Comparison of ENCODE assay signal across 8 mouse cellular contexts in the genomic region with DNA sequence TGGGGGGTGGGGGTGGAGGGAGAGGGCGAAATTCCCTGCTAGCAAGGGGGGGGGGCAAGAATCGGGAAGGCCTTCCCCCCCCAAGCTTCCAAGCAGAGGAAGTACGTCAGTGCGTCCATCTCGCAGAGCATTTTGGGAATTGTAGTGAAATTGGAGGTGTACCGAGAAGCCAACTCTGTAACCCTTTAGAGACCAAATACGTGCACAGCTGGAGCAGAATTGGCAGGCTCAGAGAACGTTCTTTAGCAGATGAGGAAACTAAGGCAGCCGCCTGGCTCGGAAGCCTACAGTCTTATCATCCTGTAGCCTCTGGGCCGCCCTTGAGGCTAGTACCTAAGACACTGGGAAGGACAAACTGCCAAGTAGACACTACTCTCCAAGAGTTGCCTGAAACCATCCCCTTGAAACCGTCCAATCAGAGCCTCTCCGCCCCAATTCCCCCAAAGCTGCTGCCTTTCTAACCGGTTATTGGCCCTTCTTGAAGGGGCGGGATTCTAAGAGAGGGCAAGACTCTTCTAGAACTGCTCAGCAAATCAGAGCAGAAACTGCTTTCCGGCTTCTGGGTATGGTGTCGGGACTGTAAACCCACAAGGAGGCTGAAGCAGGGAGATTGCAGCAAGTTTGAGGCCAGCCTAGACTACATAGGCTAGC. TPM values are rescaled to one million over a fixed set of nuclear protein-coding genes. Genes with fewer than 3 reads are reported as not detected.
A peak's percentile ranks its signal among the peaks of the same experiment; 100 is the strongest.
DNase-seq lines count a peak whose midpoint lies in the region; ATAC-seq and TF ChIP-seq lines count a peak whose summit lies in the region.

No protein-coding gene starts in this region.

- H3K36me3 ChIP-seq in forebrain, embryonic 15.5 days = peaks cover 23% of the 10 kb centered on the region

- H3K9me3 ChIP-seq in forebrain, embryonic 15.5 days = no peaks in the 10 kb centered on the region

- peak overlapping the region; percentile 55 for H3K27ac ChIP-seq in forebrain, embryonic 15.5 days (replicated peaks)

- intact Hi-C loops in heart, postnatal 14 days (cut with DNase I) = no loop called here

- H3K27me3 ChIP-seq in forebrain, embryonic 15.5 days = no peaks in the 10 kb centered on the region

- peak overlapping the region; percentile 41 for H3K4me3 ChIP-seq in forebrain, embryonic 15.5 days
- peak overlapping the region; percentile 67 for H3K4me3 ChIP-seq in lung, adult 2 months (replicated peaks; ENCODE audit: extremely low read depth, low read depth, low read length)

- 3% methylated on average over 17 of the region's 17 CpGs for WGBS in forebrain, embryonic 15.5 days
- under 1% methylated on average over 17 of the region's 17 CpGs for WGBS in large intestine, adult 2 months
- WGBS in lung, adult 2 months = 1% methylated on average over 17 of the region's 17 CpGs

- peak overlapping the region; percentile 69 for H3K9ac ChIP-seq in forebrain, embryonic 15.5 days (replicated peaks)

- no peak for TF ChIP-seq CTCF in lung, adult 2 months (IDR thresholded peaks at IDR 0.05; ENCODE audit: insufficient read depth, low read length)

- ATAC-seq in forebrain, embryonic 15.5 days (replicated peaks) = peak; percentile 65
- peak; percentile 21; the same call in 1 of the 2 replicates for ATAC-seq in neutrophil, adult 5-6 weeks (ENCODE audit: extremely low read depth, insufficient number of reproducible peaks, low FRiP score, poor library complexity, severe bottlenecking)

- peak; percentile 88 for DNase-seq in MN1 (ENCODE audit: low spot score)
- DNase-seq in cerebellum, adult 11-12 months = peak; percentile 82
- peak; percentile 61 to 77 for DNase-seq in heart, postnatal 14 days
- peak; percentile 95 for DNase-seq in large intestine, adult 2 months (ENCODE audit: low read depth, low spot score)
- peak; percentile 71 for DNase-seq in lung, adult 2 months
- DNase-seq in thymus, postnatal 10 days (ENCODE audit: low spot score in 2 of 2) = peak; percentile 60 to 63

- H3K4me2 ChIP-seq in forebrain, embryonic 15.5 days (replicated peaks) = peak overlapping the region; percentile 65

- peak; percentile 23; the same call in 1 of the 2 replicates for TF ChIP-seq POLR2A in lung, adult 2 months (IDR thresholded peaks at IDR 0.05; ENCODE audit: borderline replicate concordance, extremely low read depth, low read depth, low read length)

- H3K4me1 ChIP-seq in forebrain, embryonic 15.5 days = peaks cover 49% of the 10 kb centered on the region
- H3K4me1 ChIP-seq in lung, adult 2 months (ENCODE audit: control insufficient read depth, insufficient read depth, low read length) = peaks cover 15% of the 10 kb centered on the region

RNA-seq across cellular contexts. Expression of a gene that starts 0.9 kb away (rescaled TPM):
- 35.4 and 36.7 TPM in 2 replicates for polyA plus RNA-seq in forebrain, embryonic 15.5 days (2015; fragmentation: Nextera tagmentation; extraction: Ambion mirVana)
- 10 to 100 TPM; 24.2 to 24.4 TPM for total RNA-seq in heart, postnatal 14 days (2021)
- polyA plus RNA-seq in large intestine, adult 2 months (2012; rRNA removed) = 18.7 and 19.4 TPM in 2 replicates
- polyA plus RNA-seq in lung, adult 2 months (2012; rRNA removed) = 34.7 and 39.9 TPM in 2 replicates
- 13.2 and 16.9 TPM in 2 replicates for total RNA-seq in neutrophil, adult 5-6 weeks (2017)

RNA-seq across cellular contexts. Expression of a gene that starts 11.9 kb away (rescaled TPM):
- polyA plus RNA-seq in forebrain, embryonic 15.5 days (2015; fragmentation: Nextera tagmentation; extraction: Ambion mirVana) = 4.4 and 5.5 TPM in 2 replicates
- total RNA-seq in heart, postnatal 14 days (2021) = 1 to 10 TPM; 2.5 to 2.8 TPM
- 1.9 and 2.0 TPM in 2 replicates for polyA plus RNA-seq in large intestine, adult 2 months (2012; rRNA removed)
- polyA plus RNA-seq in lung, adult 2 months (2012; rRNA removed) = 7.2 and 10.2 TPM in 2 replicates
- 0.74 and 2.0 TPM in 2 replicates for total RNA-seq in neutrophil, adult 5-6 weeks (2017)

RNA-seq across cellular contexts. Expression of a gene that starts 15.8 kb away (rescaled TPM):
- 0.60 and 1.2 TPM in 2 replicates for polyA plus RNA-seq in forebrain, embryonic 15.5 days (2015; fragmentation: Nextera tagmentation; extraction: Ambion mirVana)
- total RNA-seq in heart, postnatal 14 days (2021) = not detected
- polyA plus RNA-seq in large intestine, adult 2 months (2012; rRNA removed) = not detected in 2 replicates
- polyA plus RNA-seq in lung, adult 2 months (2012; rRNA removed) = 0.07 and 0.09 TPM in 2 replicates
- not detected in 2 replicates for total RNA-seq in neutrophil, adult 5-6 weeks (2017)

RNA-seq across cellular contexts. Expression of a gene that starts 20.4 kb away (rescaled TPM):
- polyA plus RNA-seq in forebrain, embryonic 15.5 days (2015; fragmentation: Nextera tagmentation; extraction: Ambion mirVana) = 0.18 TPM in 1 of 2 replicates, not detected in the other
- not detected for total RNA-seq in heart, postnatal 14 days (2021)
- polyA plus RNA-seq in large intestine, adult 2 months (2012; rRNA removed) = 24.9 and 28.3 TPM in 2 replicates
- polyA plus RNA-seq in lung, adult 2 months (2012; rRNA removed) = 0.39 and 0.60 TPM in 2 replicates
- total RNA-seq in neutrophil, adult 5-6 weeks (2017) = not detected in 2 replicates

RNA-seq across cellular contexts. Expression of a gene that starts 21.2 kb away (rescaled TPM):
- 34.8 and 35.4 TPM in 2 replicates for polyA plus RNA-seq in forebrain, embryonic 15.5 days (2015; fragmentation: Nextera tagmentation; extraction: Ambion mirVana)
- total RNA-seq in heart, postnatal 14 days (2021) = 10 to 100 TPM; 64.6 to 66.5 TPM
- 54.8 and 68.3 TPM in 2 replicates for polyA plus RNA-seq in large intestine, adult 2 months (2012; rRNA removed)
- 69.3 and 76.1 TPM in 2 replicates for polyA plus RNA-seq in lung, adult 2 months (2012; rRNA removed)
- total RNA-seq in neutrophil, adult 5-6 weeks (2017) = 64.8 and 67.0 TPM in 2 replicates

Comparison
In these comparisons a context has a peak if more than half of its experiments do, and no peak if none do; other contexts are left out.
1. Peak in every context shown above with its lines: DNase-seq, ATAC-seq, H3K4me3 ChIP-seq and H3K27ac ChIP-seq.